Mouse (Mus musculus) MEL (cell line): ENCODE results near the gene Ncam1. TPM values are rescaled to one million over a fixed set of nuclear protein-coding genes. Genes with fewer than 3 reads are reported as not detected.

Source experiments
- DNase-seq: peaks from one replicate; pipeline ENCODE4 v3.0.0; 2011; ENCODE audit warnings: low read depth, low spot score
- H3K27ac ChIP-seq: 2 replicates; pipeline ENCODE4 v1.5.1; 2012; ENCODE audit warnings: low read depth, mild to moderate bottlenecking, control low read depth, low read length, moderate library complexity; ENCODE audit not compliant: control insufficient read depth
- H3K27me3 ChIP-seq, 2 experiments: fragments of 150-350 bp in 1 of 2; sonication (generic) in 1 of 2; 2 replicates each; pipeline ENCODE4 v1.6.1; 2012; ENCODE audit warnings: low read length in 2 of 2, mild to moderate bottlenecking in 2 of 2, improper control_type of control experiment in 1 of 2, moderate library complexity in 1 of 2; ENCODE audit not compliant: insufficient read depth in 2 of 2, control insufficient read depth in 1 of 2
- H3K36me3 ChIP-seq, 2 experiments: 2 replicates each; pipeline ENCODE4 v1.6.1; 2012 to 2014; ENCODE audit warnings: low read length in 2 of 2, improper control_type of control experiment in 1 of 2, inconsistent platforms in 1 of 2, mild to moderate bottlenecking in 1 of 2; ENCODE audit not compliant: insufficient read depth in 2 of 2, control insufficient read depth in 1 of 2
- H3K4me1 ChIP-seq, 2 experiments: fragments of 150-350 bp in 1 of 2; sonication (generic) in 1 of 2; 2 replicates each; pipeline ENCODE4 v1.6.1; 2012; ENCODE audit warnings: low read length in 2 of 2, improper control_type of control experiment in 1 of 2, mild to moderate bottlenecking in 1 of 2; ENCODE audit not compliant: insufficient read depth in 2 of 2, control insufficient read depth in 1 of 2
- H3K4me3 ChIP-seq, 2 experiments: fragments of 150-350 bp in 1 of 2; sonication (generic) in 1 of 2; 2 replicates each; pipeline ENCODE4 v1.5.1; 2012; ENCODE audit warnings: low read depth in 2 of 2, low read length in 2 of 2, mild to moderate bottlenecking in 2 of 2, moderate library complexity in 2 of 2, control low read depth in 1 of 2, improper control_type of control experiment in 1 of 2; ENCODE audit not compliant: control insufficient read depth in 1 of 2, insufficient read depth in 1 of 2
- H3K79me2 ChIP-seq: 2 replicates; pipeline ENCODE4 v1.6.1; 2012; ENCODE audit warnings: mild to moderate bottlenecking, low read length, moderate library complexity; ENCODE audit not compliant: control insufficient read depth, poor library complexity, insufficient read depth
- H3K9ac ChIP-seq: 2 replicates; pipeline ENCODE4 v1.6.1; 2012; ENCODE audit warnings: low read depth, mild to moderate bottlenecking, control low read depth, low read length, moderate library complexity; ENCODE audit not compliant: control insufficient read depth, poor library complexity, severe bottlenecking
- H3K9me3 ChIP-seq: fragments of 150-350 bp; sonication (generic); replicated peaks from 2 replicates; pipeline ENCODE4 v1.6.1; 2012; ENCODE audit warnings: mild to moderate bottlenecking, low read length, improper control_type of control experiment, moderate library complexity; ENCODE audit not compliant: insufficient read depth
- BHLHE40 ChIP-seq: IDR thresholded peaks from 2 replicates; pipeline ENCODE4 v1.6.1; 2012; ENCODE audit warnings: low read depth, mild to moderate bottlenecking, inconsistent platforms, low read length, improper control_type of control experiment, borderline replicate concordance
- CHD2 ChIP-seq: IDR thresholded peaks from 2 replicates; pipeline ENCODE4 v1.6.1; 2011; ENCODE audit warnings: low read length, improper control_type of control experiment
- E2F4 ChIP-seq: IDR thresholded peaks from 2 replicates; pipeline ENCODE4 v1.6.1; 2011; ENCODE audit warnings: low read depth, low read length, improper control_type of control experiment, borderline replicate concordance
- EP300 ChIP-seq, 2 experiments: IDR thresholded peaks; 2 replicates each; pipeline ENCODE4 v1.6.1; 2011; ENCODE audit warnings: improper control_type of control experiment in 2 of 2, low read length in 2 of 2, low read depth in 1 of 2, mild to moderate bottlenecking in 1 of 2
- HCFC1 ChIP-seq: IDR thresholded peaks from 2 replicates; pipeline ENCODE4 v1.6.1; 2012; ENCODE audit warnings: low read depth, mild to moderate bottlenecking, inconsistent platforms, low read length, improper control_type of control experiment, moderate library complexity
- JUND ChIP-seq: IDR thresholded peaks from 2 replicates; pipeline ENCODE4 v1.6.1; 2011; ENCODE audit warnings: low read depth, mild to moderate bottlenecking, improper control_type of control experiment, low read length
- MEF2A ChIP-seq: IDR thresholded peaks from 2 replicates; pipeline ENCODE4 v1.6.1; 2014; ENCODE audit warnings: low read depth, mild to moderate bottlenecking, inconsistent platforms, low read length, improper control_type of control experiment; ENCODE audit not compliant: poor library complexity, insufficient replicate concordance, severe bottlenecking; ENCODE audit errors: extremely low read depth
- MXI1 ChIP-seq: IDR thresholded peaks from 2 replicates; pipeline ENCODE4 v1.6.1; 2011; ENCODE audit warnings: mild to moderate bottlenecking, low read depth, low read length, improper control_type of control experiment
- MYC ChIP-seq: IDR thresholded peaks from 2 replicates; pipeline ENCODE4 v1.6.1; 2011; ENCODE audit warnings: low read depth, mild to moderate bottlenecking, low read length, improper control_type of control experiment, moderate library complexity
- NELFE ChIP-seq: IDR thresholded peaks from 2 replicates; pipeline ENCODE4 v1.6.1; 2011; ENCODE audit warnings: low read depth, low read length, improper control_type of control experiment
- POLR2A ChIP-seq, 2 experiments: IDR thresholded peaks; 2 replicates each; pipeline ENCODE4 v1.6.1; 2011 to 2012; ENCODE audit warnings: low read length in 2 of 2, mild to moderate bottlenecking in 2 of 2, control low read depth in 1 of 2, improper control_type of control experiment in 1 of 2, low read depth in 1 of 2, moderate library complexity in 1 of 2; ENCODE audit not compliant: control insufficient read depth in 1 of 2, insufficient read depth in 1 of 2, poor library complexity in 1 of 2
- POLR2AphosphoS2 ChIP-seq: IDR thresholded peaks from 2 replicates; pipeline ENCODE4 v1.6.1; 2011; ENCODE audit warnings: low read length, improper control_type of control experiment
- POLR2AphosphoS5 ChIP-seq: IDR thresholded peaks from 2 replicates; pipeline ENCODE4 v1.6.1; 2012; ENCODE audit warnings: low read depth, borderline replicate concordance, mild to moderate bottlenecking, inconsistent platforms, low read length, moderate library complexity, mixed read lengths
- RAD21 ChIP-seq: IDR thresholded peaks from 2 replicates; pipeline ENCODE4 v1.6.1; 2011; ENCODE audit warnings: mild to moderate bottlenecking, low read depth, low read length, improper control_type of control experiment
- RCOR1 ChIP-seq: IDR thresholded peaks from 2 replicates; pipeline ENCODE4 v1.6.1; 2012; ENCODE audit warnings: low read depth, mild to moderate bottlenecking, inconsistent platforms, low read length, improper control_type of control experiment
- SMC3 ChIP-seq: IDR thresholded peaks from 2 replicates; pipeline ENCODE4 v1.6.1; 2011; ENCODE audit warnings: low read depth, low read length, improper control_type of control experiment
- TBP ChIP-seq: IDR thresholded peaks from 2 replicates; pipeline ENCODE4 v1.8.0; 2011; ENCODE audit warnings: low read depth, low read length, improper control_type of control experiment
- UBTF ChIP-seq: IDR thresholded peaks from 2 replicates; pipeline ENCODE4 v1.6.1; 2012; ENCODE audit warnings: low read depth, mild to moderate bottlenecking, inconsistent platforms, low read length, improper control_type of control experiment, moderate library complexity, borderline replicate concordance; ENCODE audit not compliant: insufficient read depth
- polyA plus RNA-seq, 2 experiments: library from polyadenylated mRNA; stranded (reverse) in 1 of 2; unstranded in 1 of 2; fragments of >175 nt in 1 of 2; fragments of >200 nt in 1 of 2; gene quantifications; 2 replicates each; pipeline versions ENCODE4 v1.2.1 to v1.2.4; 2012; ENCODE audit warnings: low replicate concordance in 2 of 2, low read depth in 1 of 2; ENCODE audit not compliant: insufficient read length in 2 of 2, insufficient read depth in 1 of 2, missing spikeins in 1 of 2
- total RNA-seq: library from RNA; depleted of rRNA; stranded (reverse); fragments of 300-350 nt; gene quantifications from 2 replicates; pipeline ENCODE4 v1.2.3, GENCODE M21; 2012

Gene Ncam1
- total and polyA plus RNA-seq, 3 experiments: not detected

DNA sequence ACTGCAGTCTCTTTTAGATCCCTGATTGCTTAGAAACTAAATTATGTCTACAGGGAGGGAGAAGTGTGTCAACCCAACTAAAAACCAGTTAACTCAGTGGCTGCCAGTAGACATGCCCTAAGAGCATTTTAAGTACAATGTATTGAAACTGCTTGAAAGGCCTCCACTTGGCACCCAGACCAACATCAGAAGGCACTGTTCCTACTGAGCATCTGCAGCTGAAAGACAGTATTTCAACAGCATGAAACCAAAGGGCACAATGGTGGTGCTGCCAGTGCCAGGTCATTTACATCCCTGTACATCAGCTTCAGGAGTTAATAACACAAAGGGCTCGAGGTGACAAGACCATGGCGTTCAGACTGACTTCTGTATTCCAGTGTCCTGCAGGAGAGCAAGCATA, 5.5 kb downstream of the Ncam1 start:
- H3K4me1 ChIP-seq: no peaks in the 10 kb centered on the region
- no peak overlapping the region for H3K4me3 ChIP-seq
- H3K27me3 ChIP-seq: no peaks in the 10 kb centered on the region
- no peaks in the 10 kb centered on the region for H3K9me3 ChIP-seq
- DNase-seq: no peak
- H3K36me3 ChIP-seq: no peaks in the 10 kb centered on the region
- no peak overlapping the region for H3K27ac ChIP-seq
- TF ChIP-seq POLR2AphosphoS2: no peak
- TF ChIP-seq EP300 (IDR thresholded peaks at IDR 0.05; ENCODE audit: low read depth in 1 of 2, low read length in 2 of 2): no peak
- H3K79me2 ChIP-seq: no peaks in the 10 kb centered on the region
- no peak overlapping the region for H3K9ac ChIP-seq

- no peaks in the 10 kb centered on the region for H3K27me3 ChIP-seq
- H3K9ac ChIP-seq: no peak overlapping the region
- H3K4me1 ChIP-seq: no peaks in the 10 kb centered on the region
- no peak for TF ChIP-seq RCOR1
- no peak for TF ChIP-seq POLR2A (IDR thresholded peaks at IDR 0.05; ENCODE audit: control insufficient read depth in 1 of 2, insufficient read depth in 1 of 2, low read depth in 1 of 2, low read length in 2 of 2, poor library complexity in 1 of 2)
- TF ChIP-seq JUND: no peak
- no peak for TF ChIP-seq NELFE
- no peak for TF ChIP-seq RAD21
- no peak for TF ChIP-seq E2F4
- TF ChIP-seq HCFC1: no peak
- no peak overlapping the region for H3K4me3 ChIP-seq
- no peaks in the 10 kb centered on the region for H3K36me3 ChIP-seq
- H3K9me3 ChIP-seq: no peaks in the 10 kb centered on the region
- H3K79me2 ChIP-seq: no peaks in the 10 kb centered on the region
- H3K27ac ChIP-seq: no peak overlapping the region
- DNase-seq: no peak
Measured at GRCm38 (mm10) chr9:49792646-49793045, 6.1 kb downstream of the Ncam1 start.

DNA sequence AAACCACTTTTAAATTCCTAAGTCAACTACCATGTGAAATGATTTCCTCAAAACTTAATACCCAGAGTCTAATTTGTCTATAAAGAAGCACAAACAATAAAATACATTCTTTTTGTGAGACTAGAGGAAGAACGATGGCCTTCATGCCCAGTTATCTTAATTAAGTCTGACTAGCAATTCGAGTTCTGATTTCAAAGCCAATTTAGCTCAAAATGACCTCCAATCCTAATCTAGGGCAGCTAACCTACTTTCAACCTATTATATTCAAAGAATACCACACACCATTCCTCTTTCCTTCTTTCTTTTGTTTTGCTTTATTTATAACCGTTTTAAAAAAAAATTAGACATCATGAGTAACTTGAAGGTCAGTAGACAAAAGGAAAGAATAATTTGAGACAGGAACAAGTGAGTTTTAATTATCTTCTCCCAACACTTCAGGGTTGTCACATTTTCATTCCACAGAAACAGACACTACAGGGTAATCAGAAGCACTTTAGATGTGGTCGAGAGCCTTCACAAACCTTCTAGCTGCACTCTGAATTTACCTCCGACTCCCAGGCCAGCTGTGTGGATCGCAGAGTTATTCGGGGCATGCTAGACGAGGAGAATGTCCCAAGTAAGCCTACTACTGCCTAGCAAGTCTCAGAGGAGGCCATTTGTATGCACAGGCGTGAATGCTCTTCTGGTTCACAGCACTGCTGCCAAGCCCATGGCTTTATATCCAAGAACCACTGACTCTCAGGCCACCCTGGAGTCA, 17.5 kb downstream of the Ncam1 start:
- DNase-seq: no peak
- H3K27me3 ChIP-seq: no peaks in the 10 kb centered on the region
- H3K79me2 ChIP-seq: no peaks in the 10 kb centered on the region
- no peaks in the 10 kb centered on the region for H3K4me1 ChIP-seq
- H3K4me3 ChIP-seq: no peak overlapping the region
- H3K9ac ChIP-seq: no peak overlapping the region
- H3K36me3 ChIP-seq: no peaks in the 10 kb centered on the region
- no peak overlapping the region for H3K27ac ChIP-seq
- H3K9me3 ChIP-seq: no peaks in the 10 kb centered on the region
- TF ChIP-seq E2F4: no peak
- no peak for TF ChIP-seq UBTF
- TF ChIP-seq BHLHE40: no peak
- TF ChIP-seq MYC: no peak
- TF ChIP-seq POLR2AphosphoS5: no peak
- no peak for TF ChIP-seq SMC3
- no peak for TF ChIP-seq MEF2A
- no peak for TF ChIP-seq CHD2
- no peak for TF ChIP-seq RCOR1
- no peak for TF ChIP-seq POLR2A (IDR thresholded peaks at IDR 0.05; ENCODE audit: control insufficient read depth in 1 of 2, insufficient read depth in 1 of 2, low read depth in 1 of 2, low read length in 2 of 2, poor library complexity in 1 of 2)
- TF ChIP-seq MXI1: no peak
- TF ChIP-seq TBP: no peak
- no peak for TF ChIP-seq POLR2AphosphoS2
